Mouse (Mus musculus) bone marrow, adult 2 months (tissue): ENCODE measurements at regions not wholly inside any gene's neighbourhood (a gene's known extent, or its start where the extent isn't known, plus 50 kb on each side); places are given as distances from the start of the nearest gene placed in this dataset.

Source experiments
- H3K27ac ChIP-seq: fragments of 200-500 bp; 2 replicates; pipeline ENCODE4 v1.5.1; 2012; ENCODE audit warnings: low read depth, mild to moderate bottlenecking, control low read depth, inconsistent platforms, low read length; ENCODE audit not compliant: control insufficient read depth, poor library complexity, insufficient read depth
- H3K4me1 ChIP-seq: fragments of 200-500 bp; 2 replicates; pipeline ENCODE4 v1.6.1; 2011; ENCODE audit warnings: low read length; ENCODE audit not compliant: control insufficient read depth, insufficient read depth
- H3K4me3 ChIP-seq: fragments of 200-500 bp; replicated peaks from 2 replicates; pipeline ENCODE3; 2011; ENCODE audit warnings: mild to moderate bottlenecking, low read depth, low read length, control low read depth; ENCODE audit not compliant: control insufficient read depth
- CTCF ChIP-seq: fragments of 200-500 bp; IDR thresholded peaks from 2 replicates; pipeline ENCODE4 v1.5.1; 2011; ENCODE audit warnings: low read length, control low read depth; ENCODE audit not compliant: control insufficient read depth, insufficient read depth
- POLR2A ChIP-seq: fragments of 200-500 bp; IDR thresholded peaks from 2 replicates; pipeline ENCODE4 v1.6.1; 2011; ENCODE audit warnings: low read depth, mild to moderate bottlenecking, control low read depth, low read length, borderline replicate concordance; ENCODE audit not compliant: control insufficient read depth
- WGBS: fragments of 180-500 bp; shearing (Covaris S2); methylation state at CpG from one replicate; pipeline ENCODE4 v1.1.7; 2018; 5-methylcytosine and 5-hydroxymethylcytosine counted together

DNA sequence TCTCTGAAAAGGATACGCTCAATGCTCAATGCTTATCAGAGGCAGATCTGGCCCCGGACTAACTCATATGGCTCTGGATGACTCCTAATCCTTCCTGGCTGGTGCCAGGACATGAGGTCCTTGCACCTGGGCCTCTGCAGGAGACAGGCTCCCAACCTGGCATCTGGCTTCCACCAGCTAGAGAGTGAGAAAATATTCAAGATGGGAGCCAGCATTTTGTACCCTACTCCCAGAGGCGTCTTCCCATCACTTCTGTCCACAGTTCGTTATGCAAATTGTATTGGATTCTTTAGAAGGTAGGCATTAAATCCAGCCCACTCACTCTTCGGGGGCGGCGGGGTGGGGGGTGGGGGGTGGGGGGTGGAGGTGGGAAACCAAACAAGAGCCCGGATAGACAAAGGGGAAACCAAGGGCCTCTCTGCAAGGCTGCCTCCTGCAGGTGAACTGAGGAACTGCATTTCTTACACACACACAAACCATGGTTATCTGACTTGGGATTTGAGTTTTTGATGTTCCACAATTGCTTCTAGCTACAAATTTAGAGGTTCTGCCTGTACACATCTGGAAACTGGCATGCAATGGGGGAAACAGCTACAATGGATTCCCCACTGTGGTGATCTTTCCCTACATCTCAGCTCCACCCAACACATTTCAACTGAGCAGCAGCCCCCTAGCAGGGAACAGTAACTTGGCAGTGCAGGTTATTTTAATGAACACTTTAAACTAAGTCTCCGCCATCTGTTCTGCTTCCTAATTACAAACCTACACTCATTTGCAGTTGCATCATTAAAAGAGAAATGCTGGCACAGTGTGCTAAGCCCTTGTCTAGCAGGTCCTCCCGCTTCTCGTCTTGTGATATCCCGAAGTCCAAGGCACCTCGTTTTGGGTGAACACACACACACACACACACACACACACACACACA, 390.2 kb downstream of the Med10 start:
- Histone ChIP-seq H3K4me1 (no peaks in the 10 kb centered on the region), H3K27ac (no peak overlapping the region), H3K4me3 (no peak overlapping the region)
- 76% methylated on average over 13 of the region's 13 CpGs for WGBS
- no peak for TF ChIP-seq CTCF
- TF ChIP-seq POLR2A, result no peak

GRCm38 (mm10) chr13:70193270-70193669, 391.1 kb downstream of the Med10 start:
- TF ChIP-seq CTCF (no peak), POLR2A (no peak)
- WGBS, result 82% methylated on average over 9 of the region's 9 CpGs
- H3K4me3 ChIP-seq, result no peak overlapping the region
- no peaks in the 10 kb centered on the region for H3K4me1 ChIP-seq
- no peak overlapping the region for H3K27ac ChIP-seq

- Histone ChIP-seq H3K4me3 (no peak overlapping the region), H3K27ac (no peak overlapping the region), H3K4me1 (no peaks in the 10 kb centered on the region)
- WGBS, result 82% methylated on average over 4 of the region's 4 CpGs
- TF ChIP-seq CTCF (no peak), POLR2A (no peak)
These were observed 393.7 kb downstream of the Med10 start for GRCm38 (mm10) chr13:70195854-70196253.

- TF ChIP-seq CTCF, result no peak
- 83% methylated on average over 4 of the region's 4 CpGs for WGBS
- Histone ChIP-seq H3K4me1 (no peaks in the 10 kb centered on the region), H3K4me3 (no peak overlapping the region), H3K27ac (no peak overlapping the region)
These were observed 396.4 kb downstream of the Med10 start for GRCm38 (mm10) chr13:70198638-70199037.

GRCm38 (mm10) chr13:70199087-70199486, 396.9 kb downstream of the Med10 start:
- Histone ChIP-seq H3K4me3 (no peak overlapping the region), H3K4me1 (no peaks in the 10 kb centered on the region), H3K27ac (no peak overlapping the region)
- TF ChIP-seq POLR2A (no peak), CTCF (no peak)
- 77% methylated on average over 1 of the region's 1 CpGs for WGBS

DNA sequence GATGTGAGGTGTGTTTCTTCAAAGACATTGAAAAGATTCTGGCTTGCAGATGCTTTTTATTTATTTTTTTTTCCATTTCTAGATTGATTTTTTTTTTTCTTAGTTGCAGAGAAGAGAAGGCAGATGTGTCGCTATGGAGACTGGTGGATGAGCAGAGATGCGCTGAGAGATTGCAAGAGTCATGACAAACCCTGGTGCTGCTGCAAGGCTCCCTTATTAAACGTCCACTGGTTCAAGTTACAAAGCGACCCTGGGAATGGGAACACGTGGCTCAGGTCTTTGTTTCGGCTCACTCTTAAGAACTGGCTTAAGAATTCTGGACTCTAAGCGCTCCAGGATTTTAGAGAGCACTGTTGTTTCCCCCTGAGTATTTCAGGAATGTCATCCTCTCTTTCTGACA, 403.1 kb downstream of the Med10 start:
- no peak overlapping the region for H3K4me3 ChIP-seq
- WGBS, result 76% methylated on average over 7 of the region's 7 CpGs
- no peak overlapping the region for H3K27ac ChIP-seq
- H3K4me1 ChIP-seq, result no peaks in the 10 kb centered on the region; the same call in 1 of the 2 replicates
- TF ChIP-seq CTCF (no peak), POLR2A (no peak)

DNA sequence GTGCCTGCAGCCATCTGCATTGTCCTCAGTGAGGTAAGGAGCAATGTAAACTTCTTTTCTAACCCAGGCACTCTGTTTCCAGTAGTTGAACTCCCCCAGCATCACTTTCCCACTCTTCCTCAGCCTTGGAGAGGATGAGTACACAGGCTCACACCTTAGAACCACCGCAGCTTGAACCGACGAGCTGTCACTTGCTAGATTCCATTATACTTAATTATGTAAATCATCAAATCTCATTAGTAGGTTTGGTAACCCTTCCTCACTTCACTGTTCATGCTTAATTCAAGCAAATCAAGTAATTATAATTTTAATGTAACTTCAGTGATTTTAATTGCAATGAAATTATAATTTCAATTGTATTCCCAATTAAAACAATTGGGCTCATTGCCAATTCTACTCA, 408.0 kb downstream of the Med10 start:
- TF ChIP-seq POLR2A, result no peak
- no peak for TF ChIP-seq CTCF
- Histone ChIP-seq H3K4me3 (no peak overlapping the region), H3K4me1 (no peaks in the 10 kb centered on the region; the same call in 1 of the 2 replicates), H3K27ac (no peak overlapping the region)
- 73% methylated on average over 3 of the region's 3 CpGs for WGBS

GRCm38 (mm10) chr13:70213017-70213416, 410.8 kb downstream of the Med10 start:
- TF ChIP-seq POLR2A (no peak), CTCF (no peak)
- Histone ChIP-seq H3K4me3 (no peak overlapping the region), H3K27ac (no peak overlapping the region), H3K4me1 (no peaks in the 10 kb centered on the region; the same call in 1 of the 2 replicates)
- WGBS, result 71% methylated on average over 3 of the region's 3 CpGs
